Mouse (Mus musculus): ENCODE results near the gene Gbe1. TPM values are rescaled to one million over a fixed set of nuclear protein-coding genes. Genes with fewer than 3 reads are reported as not detected.

Gene Gbe1
- polyA plus RNA-seq, 1 experiment: 5.1 TPM

GRCm38 (mm10) chr16:70330626-70331275, 17.0 kb downstream of the Gbe1 start:
- WGBS: 81% methylated on average over 10 of the region's 10 CpGs
- H3K27ac ChIP-seq (ENCODE audit: insufficient read depth, low read length): no peak overlapping the region
- H3K4me1 ChIP-seq (ENCODE audit: control insufficient read depth, insufficient read depth, insufficient read length): peaks cover 6% of the 10 kb centered on the region
- no peak overlapping the region for H3K4me3 ChIP-seq (ENCODE audit: extremely low read depth, insufficient read depth, insufficient read length)
- no peak for TF ChIP-seq CTCF (IDR thresholded peaks at IDR 0.05; ENCODE audit: extremely low read depth, insufficient read depth, insufficient read length, insufficient replicate concordance)
- TF ChIP-seq POLR2A (IDR thresholded peaks at IDR 0.05; ENCODE audit: low read depth, low read length): no peak
- H3K36me3 ChIP-seq (ENCODE audit: control insufficient read depth, insufficient read depth, low read length): no peaks in the 10 kb centered on the region
- DNase-seq (ENCODE audit: low read depth in 1 of 2, low spot score in 2 of 2): no peak
- no peaks in the 10 kb centered on the region for H3K27me3 ChIP-seq (ENCODE audit: control insufficient read depth, insufficient read depth, low read length)

DNA sequence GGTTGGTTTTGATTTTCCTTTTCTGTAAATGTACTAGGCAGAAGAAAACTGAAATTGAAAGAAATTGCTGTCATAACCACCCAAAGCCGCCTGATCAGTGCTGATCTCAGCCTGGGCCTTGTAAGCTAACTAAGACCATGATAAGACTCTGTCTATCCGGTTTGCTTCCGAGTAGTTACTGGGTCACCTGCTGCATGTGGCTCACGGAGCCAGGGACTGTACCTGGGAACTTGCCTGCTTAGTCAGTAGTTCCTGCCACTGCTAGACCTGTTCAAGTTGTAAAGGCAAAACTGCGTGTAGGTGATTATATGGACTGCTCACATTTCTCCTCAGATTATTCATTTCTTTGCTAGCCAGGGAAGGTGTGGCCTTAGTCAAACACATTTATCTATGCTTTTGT, 21.1 kb downstream of the Gbe1 start:
- Histone ChIP-seq H3K27ac (ENCODE audit: insufficient read depth, low read length) (no peak overlapping the region), H3K4me3 (ENCODE audit: extremely low read depth, insufficient read depth, insufficient read length) (peak overlapping the region; percentile 13; the same call in 1 of the 2 replicates), H3K4me1 (ENCODE audit: control insufficient read depth, insufficient read depth, insufficient read length) (peaks cover 2% of the 10 kb centered on the region), H3K36me3 (ENCODE audit: control insufficient read depth, insufficient read depth, low read length) (no peaks in the 10 kb centered on the region), H3K27me3 (ENCODE audit: control insufficient read depth, insufficient read depth, low read length) (no peaks in the 10 kb centered on the region)
- TF ChIP-seq POLR2A (IDR thresholded peaks at IDR 0.05; ENCODE audit: low read depth, low read length) (no peak), CTCF (IDR thresholded peaks at IDR 0.05; ENCODE audit: extremely low read depth, insufficient read depth, insufficient read length, insufficient replicate concordance) (no peak)
- 84% methylated on average over 5 of the region's 5 CpGs for WGBS
- DNase-seq (ENCODE audit: low read depth in 1 of 2, low spot score in 2 of 2): no peak

DNA sequence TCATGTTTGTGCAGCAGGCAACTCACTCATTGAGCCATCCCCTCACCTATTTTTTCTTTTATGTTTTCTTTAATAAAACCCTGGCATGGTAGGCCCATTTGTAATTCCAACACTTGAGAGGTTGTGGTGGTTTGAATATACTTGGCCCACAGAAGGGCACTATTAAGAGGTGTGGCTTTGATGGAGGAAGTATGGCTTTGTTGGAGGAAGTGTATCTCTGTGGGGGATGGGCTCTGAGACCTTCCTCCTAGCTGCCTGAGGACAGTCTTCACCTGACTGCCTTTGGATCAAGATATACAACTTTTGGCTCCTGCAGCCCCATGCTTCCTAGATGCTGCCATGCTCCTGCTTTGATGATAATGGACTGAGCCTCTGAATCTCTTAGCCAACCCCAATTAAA, 21.7 kb downstream of the Gbe1 start:
- Histone ChIP-seq H3K4me1 (ENCODE audit: control insufficient read depth, insufficient read depth, insufficient read length) (peaks cover 2% of the 10 kb centered on the region), H3K4me3 (ENCODE audit: extremely low read depth, insufficient read depth, insufficient read length) (no peak overlapping the region), H3K27me3 (ENCODE audit: control insufficient read depth, insufficient read depth, low read length) (no peaks in the 10 kb centered on the region), H3K36me3 (ENCODE audit: control insufficient read depth, insufficient read depth, low read length) (no peaks in the 10 kb centered on the region), H3K27ac (ENCODE audit: insufficient read depth, low read length) (no peak overlapping the region)
- TF ChIP-seq CTCF (IDR thresholded peaks at IDR 0.05; ENCODE audit: extremely low read depth, insufficient read depth, insufficient read length, insufficient replicate concordance) (no peak), POLR2A (IDR thresholded peaks at IDR 0.05; ENCODE audit: low read depth, low read length) (no peak)
- no peak for DNase-seq (ENCODE audit: low read depth in 1 of 2, low spot score in 2 of 2)

GRCm38 (mm10) chr16:70337661-70338060, 23.9 kb downstream of the Gbe1 start:
- peaks cover 2% of the 10 kb centered on the region for H3K4me1 ChIP-seq (ENCODE audit: control insufficient read depth, insufficient read depth, insufficient read length)
- 88% methylated on average over 3 of the region's 3 CpGs for WGBS
- DNase-seq (ENCODE audit: low read depth in 1 of 2, low spot score in 2 of 2): no peak
- H3K27me3 ChIP-seq (ENCODE audit: control insufficient read depth, insufficient read depth, low read length): no peaks in the 10 kb centered on the region
- no peak overlapping the region for H3K27ac ChIP-seq (ENCODE audit: insufficient read depth, low read length)
- H3K4me3 ChIP-seq (ENCODE audit: extremely low read depth, insufficient read depth, insufficient read length): no peak overlapping the region
- H3K36me3 ChIP-seq (ENCODE audit: control insufficient read depth, insufficient read depth, low read length): no peaks in the 10 kb centered on the region
- TF ChIP-seq CTCF (IDR thresholded peaks at IDR 0.05; ENCODE audit: extremely low read depth, insufficient read depth, insufficient read length, insufficient replicate concordance): no peak
- TF ChIP-seq POLR2A (IDR thresholded peaks at IDR 0.05; ENCODE audit: low read depth, low read length): no peak

DNA sequence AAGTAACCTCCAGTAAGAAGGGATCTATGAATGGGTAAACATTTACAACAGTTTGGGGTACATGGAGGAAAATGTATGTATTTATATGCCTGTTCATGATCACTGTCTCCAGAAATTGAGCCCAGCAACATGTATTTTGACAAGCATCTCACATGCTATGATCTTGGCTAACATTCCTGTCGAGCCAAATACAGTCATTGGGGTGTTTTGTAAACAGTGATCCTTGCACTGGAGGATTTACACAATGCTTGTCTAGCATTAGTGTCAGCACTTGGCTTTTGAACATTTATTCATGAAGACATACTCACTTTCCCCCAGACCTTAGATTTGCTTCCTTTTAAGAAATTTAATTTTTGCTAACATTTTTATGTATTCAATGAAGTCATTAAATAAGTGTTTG, 30.7 kb downstream of the Gbe1 start:
- Histone ChIP-seq H3K4me1 (ENCODE audit: control insufficient read depth, insufficient read depth, insufficient read length) (no peaks in the 10 kb centered on the region), H3K4me3 (ENCODE audit: extremely low read depth, insufficient read depth, insufficient read length) (no peak overlapping the region), H3K36me3 (ENCODE audit: control insufficient read depth, insufficient read depth, low read length) (no peaks in the 10 kb centered on the region), H3K27me3 (ENCODE audit: control insufficient read depth, insufficient read depth, low read length) (no peaks in the 10 kb centered on the region), H3K27ac (ENCODE audit: insufficient read depth, low read length) (no peak overlapping the region)
- no peak for DNase-seq (ENCODE audit: low read depth in 1 of 2, low spot score in 2 of 2)
- TF ChIP-seq CTCF (IDR thresholded peaks at IDR 0.05; ENCODE audit: extremely low read depth, insufficient read depth, insufficient read length, insufficient replicate concordance): no peak
- no peak for TF ChIP-seq POLR2A (IDR thresholded peaks at IDR 0.05; ENCODE audit: low read depth, low read length)
- WGBS: 90% methylated on average over 1 of the region's 1 CpGs

DNA sequence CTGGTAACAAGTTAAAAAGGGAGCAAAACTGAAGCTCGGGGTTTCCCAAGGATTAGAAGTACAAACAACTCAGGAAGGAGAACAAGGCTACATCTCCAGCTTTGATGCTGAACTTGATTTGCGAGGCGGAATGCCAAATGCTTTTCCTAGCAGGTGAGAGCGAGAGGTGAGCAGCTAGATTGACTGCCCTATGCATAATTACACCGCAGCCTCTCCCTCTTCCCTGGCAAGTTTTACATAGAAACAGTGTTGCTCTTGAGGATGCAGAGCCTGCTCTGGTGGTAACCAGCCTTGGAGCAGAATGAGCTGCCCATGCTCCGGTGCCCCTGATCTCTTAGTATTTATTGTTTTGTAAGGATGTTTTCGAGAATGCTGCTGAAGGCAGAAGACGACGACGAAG, 31.9 kb downstream of the Gbe1 start:
- DNase-seq (ENCODE audit: low read depth in 1 of 2, low spot score in 2 of 2): no peak
- Histone ChIP-seq H3K27me3 (ENCODE audit: control insufficient read depth, insufficient read depth, low read length) (no peaks in the 10 kb centered on the region), H3K27ac (ENCODE audit: insufficient read depth, low read length) (no peak overlapping the region), H3K4me3 (ENCODE audit: extremely low read depth, insufficient read depth, insufficient read length) (no peak overlapping the region), H3K36me3 (ENCODE audit: control insufficient read depth, insufficient read depth, low read length) (no peaks in the 10 kb centered on the region), H3K4me1 (ENCODE audit: control insufficient read depth, insufficient read depth, insufficient read length) (0 out of 2 replicates have a peak, but pooled peaks cover 3% of the 10 kb centered on the region)
- whole genome bisulfite sequencing: 90% methylated on average over 10 of the region's 10 CpGs
- TF ChIP-seq CTCF (IDR thresholded peaks at IDR 0.05; ENCODE audit: extremely low read depth, insufficient read depth, insufficient read length, insufficient replicate concordance) (no peak), POLR2A (IDR thresholded peaks at IDR 0.05; ENCODE audit: low read depth, low read length) (no peak)

- no peaks in the 10 kb centered on the region for H3K27me3 ChIP-seq (ENCODE audit: control insufficient read depth, insufficient read depth, low read length)
- no peak overlapping the region for H3K4me3 ChIP-seq (ENCODE audit: extremely low read depth, insufficient read depth, insufficient read length)
- TF ChIP-seq POLR2A (IDR thresholded peaks at IDR 0.05; ENCODE audit: low read depth, low read length): no peak
- no peaks in the 10 kb centered on the region for H3K36me3 ChIP-seq (ENCODE audit: control insufficient read depth, insufficient read depth, low read length)
- 0 out of 2 replicates have a peak, but pooled peaks cover 3% of the 10 kb centered on the region for H3K4me1 ChIP-seq (ENCODE audit: control insufficient read depth, insufficient read depth, insufficient read length)
- no peak for DNase-seq (ENCODE audit: low read depth in 1 of 2, low spot score in 2 of 2)
- 66% methylated on average over 8 of the region's 8 CpGs for WGBS
- H3K27ac ChIP-seq (ENCODE audit: insufficient read depth, low read length): no peak overlapping the region
These were observed 36.3 kb downstream of the Gbe1 start for GRCm38 (mm10) chr16:70350011-70350410.
